Mouse (Mus musculus) 3T3-L1 (cell line): ENCODE results near the gene Lce1e.

Experiments
- DNase-seq: peaks from one replicate; pipeline ENCODE4 v3.0.0-alpha.2; 2015; ENCODE audit warnings: low read depth, low spot score

The Lce1e gene

DNA sequence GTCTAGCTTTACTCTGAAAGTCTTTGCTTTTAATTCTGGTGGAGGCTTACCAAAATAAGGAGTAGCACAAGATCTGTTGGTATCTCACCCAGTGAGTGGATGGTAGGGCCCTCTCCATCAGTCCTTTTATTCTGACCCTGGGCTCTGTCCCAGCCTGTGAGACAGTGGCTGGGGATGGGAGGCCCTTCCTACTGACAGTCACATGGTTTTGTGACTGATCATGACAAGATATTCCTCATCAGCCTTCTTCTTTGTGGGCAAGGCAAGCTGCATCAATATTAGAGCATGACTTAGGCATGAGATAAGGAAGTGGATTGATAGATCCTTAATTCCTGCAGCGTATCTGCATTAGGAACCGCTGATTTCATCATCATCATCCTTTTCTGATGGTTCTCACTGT is at the start of gene Lce1e:
Gene Lce1e (minus strand): TSS at position 101 of the 400 bp plus-strand sequence.
- DNase-seq = no peak

DNA sequence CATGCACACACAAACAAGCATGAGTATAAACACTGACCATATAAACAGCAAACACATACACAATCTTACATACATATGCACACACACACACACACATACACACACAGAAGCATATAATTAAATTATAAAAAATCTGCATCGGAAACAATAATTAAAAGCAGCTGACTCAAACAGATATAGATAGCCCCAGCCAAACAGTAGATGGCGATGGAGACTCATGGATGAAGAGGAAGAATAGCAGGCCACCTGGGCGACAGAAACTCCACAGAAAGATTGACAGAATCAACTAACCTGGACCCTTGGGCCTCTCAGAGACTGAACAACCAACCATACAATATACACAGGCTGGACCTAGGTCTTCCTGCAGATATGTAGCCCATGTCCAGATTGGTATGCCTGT is 44.3 kb upstream of the Lce1e start:
- no peak for DNase-seq

DNA sequence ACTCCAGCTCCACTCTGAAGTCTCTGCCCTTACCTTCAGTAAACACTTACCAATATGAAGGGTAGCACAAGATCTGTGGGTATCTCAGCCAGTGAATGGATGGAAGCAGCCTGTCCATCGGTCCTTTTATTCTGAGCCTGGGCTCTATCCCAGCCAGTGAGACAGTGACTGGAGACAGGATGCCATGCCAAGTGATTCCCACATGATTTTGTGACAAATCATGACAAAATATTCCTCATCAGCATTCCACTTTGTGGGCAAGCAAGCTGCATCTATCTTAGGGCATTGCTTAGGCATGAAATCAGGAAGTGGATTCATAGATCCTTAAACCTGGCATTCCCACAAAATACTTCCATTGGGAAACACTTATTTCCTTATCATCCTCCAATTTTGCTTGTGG is 43.4 kb upstream of the Lce1e start, which contains the start of gene Lce1g:
Gene Lce1g (minus strand): TSS at position 101 of the 400 bp plus-strand sequence.
- DNase-seq = peak; percentile 29

DNA sequence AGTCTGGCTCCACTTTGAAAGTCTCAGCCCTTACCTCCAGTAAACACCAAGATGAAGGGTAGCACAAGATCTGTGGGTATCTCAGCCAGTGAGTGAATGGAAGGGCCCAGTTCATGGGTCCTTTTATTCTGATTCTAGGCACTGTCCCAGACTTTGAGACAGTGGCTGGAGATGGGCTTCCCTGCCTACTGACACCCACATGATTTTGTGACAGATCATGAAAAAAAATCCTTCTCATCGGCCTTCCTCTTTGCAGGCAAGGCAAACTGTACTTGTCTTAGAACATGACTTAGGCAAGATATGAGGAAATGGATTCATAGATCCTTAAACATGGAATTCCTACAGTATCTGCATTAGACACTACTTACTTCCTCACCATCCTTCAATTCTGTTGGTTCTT is 30.1 kb upstream of the Lce1e start, which contains the start of gene Gm38119:
Gene Gm38119 (minus strand): TSS at position 101 of the 400 bp plus-strand sequence.
- no peak for DNase-seq

DNA sequence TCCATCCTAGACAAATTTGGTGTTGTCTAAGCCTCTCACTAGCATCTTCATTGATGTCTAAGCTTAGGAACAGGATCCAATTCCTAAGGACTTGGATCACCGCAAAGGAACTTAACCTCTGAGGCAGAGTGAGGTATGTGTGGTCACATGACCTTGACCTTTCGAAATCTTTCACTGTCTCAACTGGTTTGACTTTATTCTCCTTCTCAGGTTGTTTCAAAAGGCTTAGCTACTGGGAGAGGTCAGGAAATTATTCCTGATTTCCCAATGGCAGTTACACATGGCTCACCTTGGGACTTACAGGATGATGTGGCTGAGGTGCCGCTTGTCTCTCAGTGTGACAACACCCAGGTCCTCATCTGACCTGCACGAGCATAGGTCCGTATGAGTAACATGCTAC is 13.8 kb upstream of the Lce1e start:
- DNase-seq = peak; percentile 63

DNA sequence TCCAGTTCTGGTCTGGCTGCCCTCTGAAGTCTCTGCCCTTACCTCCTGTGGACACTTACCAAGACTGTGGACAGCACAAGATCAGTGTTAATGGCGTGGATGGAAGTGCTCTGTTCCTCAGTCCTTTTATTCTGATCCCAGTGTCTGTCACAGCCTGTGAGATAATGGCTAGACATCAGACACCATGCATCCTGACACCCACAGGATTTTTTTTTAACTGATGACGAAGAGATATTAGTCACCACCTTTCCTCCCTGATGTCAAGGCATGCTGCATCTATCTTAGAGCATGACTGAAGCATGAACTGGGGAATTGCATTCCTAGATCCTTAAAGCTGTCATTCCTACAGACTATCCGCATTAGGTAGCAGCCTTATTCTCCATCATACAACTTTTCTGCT is 11.4 kb upstream of the Lce1e start, which contains the start of gene Lce1f:
Gene Lce1f (minus strand): TSS at position 101 of the 400 bp plus-strand sequence.
- DNase-seq = peak; percentile 64

DNA sequence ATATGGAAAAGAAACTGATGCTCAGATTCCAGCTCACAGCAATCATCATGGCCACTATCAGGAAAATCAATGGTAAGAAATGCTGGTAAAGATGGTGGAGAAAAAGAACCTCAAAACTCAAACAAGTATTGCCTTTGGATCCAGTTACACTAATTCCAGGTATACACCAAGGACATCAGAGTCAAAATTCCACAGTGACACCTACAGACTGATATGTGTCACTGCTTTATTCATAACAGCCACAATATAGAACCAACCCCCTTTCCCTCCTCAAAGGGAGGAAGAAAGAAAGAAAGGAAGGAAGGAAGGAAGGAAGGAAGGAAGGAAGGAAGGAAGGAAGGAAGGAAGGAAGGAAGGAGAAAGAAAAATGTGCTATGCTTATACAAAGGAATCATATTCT is 6.2 kb upstream of the Lce1e start:
- peak; percentile 59 for DNase-seq

DNA sequence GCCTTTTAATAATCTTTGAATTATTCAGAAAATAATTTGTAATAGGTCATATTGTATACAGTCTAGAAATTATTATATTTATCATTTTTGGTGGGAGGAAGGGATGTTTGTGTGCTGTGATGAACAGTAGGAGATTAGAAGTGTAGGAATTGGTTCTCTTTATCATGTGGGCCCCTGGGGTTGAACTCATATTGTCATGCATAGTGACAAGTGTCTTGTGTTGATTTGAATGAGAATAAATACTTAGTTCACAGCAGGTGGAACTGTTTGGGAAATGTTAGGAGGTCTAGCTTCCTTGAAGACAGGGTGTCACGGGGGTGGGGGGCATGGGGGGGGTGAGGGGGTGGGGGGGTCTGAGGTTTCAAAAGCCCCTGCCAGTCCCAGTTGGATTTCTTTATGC is 14.3 kb downstream of the Lce1e start:
- no peak for DNase-seq

DNA sequence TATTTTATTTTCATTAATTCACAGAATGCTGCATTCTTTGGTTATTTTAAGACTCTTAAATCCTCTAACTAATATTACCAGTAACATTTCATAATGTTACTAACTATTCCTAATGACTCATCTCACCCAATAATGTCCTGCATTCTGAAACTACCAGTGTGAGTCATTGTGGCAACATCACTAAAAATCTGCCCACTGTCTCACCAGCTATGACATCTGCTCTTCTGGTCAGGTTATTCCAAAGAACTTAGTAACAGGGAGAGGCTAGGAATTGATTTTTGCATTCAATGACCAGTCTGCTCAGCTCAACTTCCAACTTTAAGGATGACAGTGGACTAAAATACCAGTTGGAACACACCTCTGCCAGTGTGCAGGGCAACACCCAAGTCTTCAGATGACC is 17.2 kb downstream of the Lce1e start:
- DNase-seq = peak; percentile 68

DNA sequence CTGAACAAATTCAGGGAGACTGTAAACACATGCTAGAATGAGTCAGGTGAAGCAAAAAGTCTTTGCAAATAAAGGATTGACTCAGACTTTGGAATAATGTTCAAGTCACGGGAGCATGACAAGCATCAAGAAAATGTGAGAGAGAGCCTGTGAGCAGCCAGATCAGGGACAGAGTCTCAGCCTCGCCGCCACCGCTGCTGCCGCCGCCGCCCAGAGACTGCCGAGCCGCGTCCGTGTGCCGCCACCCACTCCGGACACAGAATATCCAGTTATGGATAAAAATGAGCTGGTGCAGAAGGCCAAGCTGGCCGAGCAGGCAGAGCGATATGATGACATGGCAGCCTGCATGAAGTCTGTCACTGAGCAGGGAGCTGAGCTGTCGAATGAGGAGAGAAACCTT is 19.7 kb downstream of the Lce1e start:
- peak; percentile 37 for DNase-seq

DNA sequence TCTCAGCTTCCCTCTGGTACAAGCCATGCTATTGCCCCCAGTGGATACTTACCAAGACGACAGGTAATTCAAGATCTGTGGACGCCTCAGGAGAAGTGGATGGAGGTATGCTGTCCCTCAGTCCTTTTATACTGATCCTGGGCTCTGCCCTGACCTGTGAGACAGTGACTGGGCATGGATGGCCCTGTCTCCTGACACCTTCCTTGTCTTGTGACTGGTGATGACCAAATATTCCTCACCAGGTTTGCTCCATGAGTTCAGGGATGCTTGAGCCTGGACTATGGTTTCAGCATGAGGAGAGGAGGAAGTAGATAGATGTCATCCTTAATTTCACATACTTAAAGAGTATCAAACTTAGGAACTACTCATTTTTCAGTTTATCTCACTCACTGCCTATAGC is 21.8 kb downstream of the Lce1e start, which contains the start of gene Lce1d:
Gene Lce1d (minus strand): TSS at position 101 of the 400 bp plus-strand sequence.
- no peak for DNase-seq

DNA sequence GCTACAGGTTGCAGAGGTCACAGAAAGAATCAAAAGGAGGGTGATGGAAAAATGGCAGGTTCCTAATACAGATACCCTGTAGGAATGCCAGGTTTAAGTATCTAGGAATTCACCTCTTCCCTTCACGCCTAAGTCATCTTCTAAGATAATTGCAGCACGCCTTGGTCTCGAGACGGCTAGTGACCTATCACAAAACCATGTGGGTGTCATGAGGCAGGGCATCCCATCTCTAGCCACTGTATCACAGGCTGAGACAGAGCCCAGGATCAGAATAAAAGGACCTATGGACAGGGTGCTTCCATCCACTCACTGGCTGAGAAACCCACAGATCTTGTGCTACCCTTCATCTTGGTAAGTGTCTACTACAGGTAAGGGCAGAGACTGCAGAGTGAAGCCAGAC is 29.9 kb downstream of the Lce1e start, which contains the start of gene Lce1c:
Gene Lce1c (plus strand): TSS at position 301 of the 400 bp plus-strand sequence.
- DNase-seq = no peak

DNA sequence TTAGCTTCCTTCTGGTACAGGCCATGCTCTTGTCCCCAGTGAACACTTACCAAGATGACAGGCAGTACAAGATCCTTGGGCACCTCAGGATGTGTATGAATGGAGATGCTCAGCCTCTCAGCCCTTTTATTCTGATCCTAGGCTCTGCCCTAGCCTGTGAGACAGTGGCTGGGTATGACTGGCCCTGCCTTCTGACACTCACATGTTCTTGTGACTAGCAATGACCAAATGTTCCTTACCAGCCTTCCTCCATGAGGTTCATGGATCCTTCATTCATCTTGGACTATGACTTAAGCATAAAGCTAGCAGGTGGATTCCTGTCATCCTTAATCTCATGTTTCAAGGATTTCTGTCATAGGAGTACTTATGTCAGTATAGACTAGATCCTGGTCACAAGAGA is 38.7 kb downstream of the Lce1e start, which contains the start of gene Lce1a2:
Gene Lce1a2 (minus strand): TSS at position 101 of the 400 bp plus-strand sequence.
- DNase-seq = no peak
